14 mouse cellular contexts compared by ENCODE assay signal in genomic region chr13:46523712-46524111, GRCm38 (mm10). TPM values are rescaled to one million over a fixed set of nuclear protein-coding genes. Genes with fewer than 3 reads are reported as not detected.
DNase-seq lines count a peak whose midpoint lies in the region; ATAC-seq and TF ChIP-seq lines count a peak whose summit lies in the region.
"Had no signal": no experiment of that assay in that cellular context is flagged by ENCODE, and none has a peak within 500 bp of the region (broad histone marks: within the 10 kb centered on the region; RNA-seq: fewer than 3 reads in every experiment).

No protein-coding gene starts in this region.

- H3K36me3 ChIP-seq in kidney, embryonic 15.5 days, result no peaks in the 10 kb centered on the region
- H3K36me3 ChIP-seq: embryonic facial prominence, embryonic 13.5 days; limb, embryonic 15.5 days had no signal

- no peak overlapping the region for H3K4me2 ChIP-seq in kidney, embryonic 15.5 days
- H3K4me2 ChIP-seq: embryonic facial prominence, embryonic 13.5 days; limb, embryonic 15.5 days had no signal

- ATAC-seq in frontal cortex, adult (ENCODE audit: low TSS enrichment), result peak; percentile 89
- no peak for ATAC-seq in kidney, embryonic 15.5 days (replicated peaks; ENCODE audit: low FRiP score)

- TF ChIP-seq CTCF in left cerebral cortex, adult 2 months (IDR thresholded peaks at IDR 0.05), result no peak

- H3K27me3 ChIP-seq in kidney, embryonic 15.5 days, result no peaks in the 10 kb centered on the region
- H3K27me3 ChIP-seq: embryonic facial prominence, embryonic 13.5 days; limb, embryonic 15.5 days had no signal

- H3K27ac ChIP-seq in brown adipose tissue, adult 24 weeks (replicated peaks; ENCODE audit: low read depth, low read length), result peak overlapping the region; percentile 63
- peak overlapping the region; percentile 60 for H3K27ac ChIP-seq in left cerebral cortex, adult 2 months
- H3K27ac ChIP-seq in kidney, embryonic 15.5 days, result no peak overlapping the region
- H3K27ac ChIP-seq: embryonic facial prominence, embryonic 13.5 days; limb, embryonic 15.5 days had no signal

- no peaks in the 10 kb centered on the region for H3K9me3 ChIP-seq in kidney, embryonic 15.5 days (replicated peaks)
- H3K9me3 ChIP-seq: embryonic facial prominence, embryonic 13.5 days; limb, embryonic 15.5 days had no signal

- no peak overlapping the region for H3K4me3 ChIP-seq in brown adipose tissue, adult 24 weeks (ENCODE audit: insufficient read depth, low read depth, low read length)
- H3K4me3 ChIP-seq in left cerebral cortex, adult 2 months, result no peak overlapping the region
- H3K4me3 ChIP-seq in kidney, embryonic 15.5 days (replicated peaks), result no peak overlapping the region
- H3K4me3 ChIP-seq: embryonic facial prominence, embryonic 13.5 days; limb, embryonic 15.5 days had no signal

- H3K9ac ChIP-seq in kidney, embryonic 15.5 days, result no peak overlapping the region
- H3K9ac ChIP-seq: embryonic facial prominence, embryonic 13.5 days; limb, embryonic 15.5 days had no signal

- no peaks in the 10 kb centered on the region for H3K4me1 ChIP-seq in brown adipose tissue, adult 24 weeks (ENCODE audit: control insufficient read depth, insufficient read depth, insufficient read length, low read length)
- peaks cover 4% of the 10 kb centered on the region; the same call in 1 of the 2 replicates for H3K4me1 ChIP-seq in kidney, embryonic 15.5 days
- H3K4me1 ChIP-seq: limb, embryonic 15.5 days had no signal

- WGBS in kidney, embryonic 15.5 days, result 72% methylated on average over 12 of the region's 12 CpGs

- intact Hi-C loops in left cerebral cortex, adult 2 months (cut with DNase I), result no loop called here

- no peak for DNase-seq in frontal cortex, postnatal 25 days (ENCODE audit: low spot score in 2 of 2)
- DNase-seq in heart, adult 9 months (ENCODE audit: low spot score in 2 of 2), result peak; percentile 65 to 66
- DNase-seq in left cerebral cortex, adult 2 months (ENCODE audit: extremely low spot score in 1 of 2, low spot score in 2 of 2), result peak in 1 of 2 experiments; percentile 33
- no peak for DNase-seq in Muller cell, postnatal 12 days (ENCODE audit: inconsistent ontology term)
- DNase-seq in cerebellum, adult 11 months, result no peak
- DNase-seq: adrenal gland, adult 8-10 months; cerebellum, adult 8-10 months; lung, postnatal 36 days; thymus, adult 18-20 months had no signal

RNA-seq across cellular contexts. Expression of gene Cap2, which starts 22.1 kb away (rescaled TPM):
- 2.2 and 4.9 TPM in 2 replicates for polyA plus RNA-seq in brown adipose tissue, adult 24 weeks (2012; ENCODE audit: insufficient read depth, insufficient read length, missing spikeins)
- total RNA-seq in left cerebral cortex, adult 2 months (2021), result 100 to 1,000 TPM; 264 to 278 TPM
- polyA plus RNA-seq in kidney, embryonic 15.5 days (2015; fragmentation: Nextera tagmentation; extraction: Ambion mirVana), result 10.0 and 10.3 TPM in 2 replicates

Comparison
In these comparisons a context has a peak if more than half of its experiments do, and no peak if none do; other contexts are left out.
1. DNase-seq: peak in heart, adult 9 months (2 of 2); none in frontal cortex, postnatal 25 days (0 of 2), Muller cell, postnatal 12 days (single experiment) and cerebellum, adult 11 months (single experiment).